Mouse (Mus musculus): Measurements from ENCODE around the gene Mcm9. TPM values are rescaled to one million over a fixed set of nuclear protein-coding genes. Genes with fewer than 3 reads are reported as not detected.

The Mcm9 gene
- polyA plus RNA-seq, 1 experiment from 2014 or later, result 8.0 TPM

GRCm38 (mm10) chr10:53493954-53494353 lies 136.3 kb downstream of the Mcm9 start:
- no peak for ATAC-seq (ENCODE audit: low read depth)
- 95% methylated on average over 13 of the region's 13 CpGs for WGBS
- no peaks in the 10 kb centered on the region for H3K36me3 ChIP-seq (ENCODE audit: control insufficient read depth, insufficient read depth, low read length)
- H3K4me3 ChIP-seq (ENCODE audit: low read depth, low read length), result no peak overlapping the region
- H3K9me3 ChIP-seq (ENCODE audit: control insufficient read depth, low read length), result no peaks in the 10 kb centered on the region
- H3K27me3 ChIP-seq (ENCODE audit: control insufficient read depth, insufficient read depth, low read length), result no peaks in the 10 kb centered on the region
- H3K4me2 ChIP-seq (ENCODE audit: low read depth, low read length), result no peak overlapping the region
- H3K9ac ChIP-seq (replicated peaks; ENCODE audit: low read depth, low read length), result no peak overlapping the region
- H3K4me1 ChIP-seq (ENCODE audit: control insufficient read depth, insufficient read depth, low read length), result no peaks in the 10 kb centered on the region
- H3K27ac ChIP-seq (ENCODE audit: low read depth, low read length), result no peak overlapping the region

Other genes starting within 250 kb of the Mcm9 start
- 67.6 and 79.3 TPM in 2 replicates for gene Asf1a, start 33.7 kb downstream of the Mcm9 start, polyA plus RNA-seq (2014; fragmentation: Nextera tagmentation; extraction: Ambion mirVana)
- 17.0 and 20.1 TPM in 2 replicates for gene Fam184a, start 120.7 kb upstream of the Mcm9 start, polyA plus RNA-seq (2014; fragmentation: Nextera tagmentation; extraction: Ambion mirVana)